Mouse (Mus musculus) T-cell, adult 2 months (primary cell): ENCODE data around the gene Aldh3b2.
A peak's percentile ranks its signal among the peaks of the same experiment; 100 is the strongest.

Source experiments
- DNase-seq: peaks from one replicate; pipeline ENCODE4 v3.0.0; 2022; ENCODE audit warnings: low spot score

Gene Aldh3b2

DNA sequence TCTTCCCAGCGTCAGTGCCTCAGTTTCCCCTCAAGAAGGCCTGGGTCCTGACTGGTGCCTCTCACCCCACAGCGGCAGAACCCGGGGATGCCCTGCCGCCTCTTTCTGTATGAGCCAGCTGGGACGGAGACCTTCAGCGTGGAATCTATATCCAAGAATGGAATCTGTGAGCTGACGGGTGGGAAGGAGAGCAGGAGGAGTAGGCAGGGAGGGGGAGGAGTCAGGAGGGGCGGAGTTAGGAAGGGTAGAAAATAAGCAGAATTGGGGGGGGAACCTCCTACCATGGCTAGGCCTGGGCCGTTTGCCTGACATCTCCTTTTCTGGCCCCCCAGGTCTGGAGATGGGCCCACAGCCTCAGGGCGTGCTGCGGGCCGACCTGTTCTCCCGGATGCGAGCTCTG lies 15.9 kb downstream of the Aldh3b2 start:
- no peak for DNase-seq

DNA sequence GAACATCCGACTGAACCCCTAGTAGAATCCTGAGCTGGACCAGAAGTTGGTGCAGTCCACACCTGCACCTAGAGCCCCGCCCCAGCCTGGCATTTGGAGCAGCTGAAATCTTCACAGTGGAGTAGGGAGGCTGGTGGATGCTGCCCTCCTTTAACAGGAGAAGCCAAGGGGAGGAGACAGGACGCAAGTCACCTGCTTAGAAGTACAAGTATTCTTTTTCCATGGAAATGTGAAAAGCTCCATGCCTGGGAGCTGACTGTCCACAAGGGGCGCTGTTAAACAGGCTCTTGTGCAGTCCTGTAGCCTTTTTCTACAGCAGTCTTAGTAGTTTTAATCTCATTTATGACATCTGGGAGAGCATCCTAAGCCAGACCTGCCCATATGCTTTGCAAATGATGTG lies 16.6 kb downstream of the Aldh3b2 start:
- no peak for DNase-seq

DNA sequence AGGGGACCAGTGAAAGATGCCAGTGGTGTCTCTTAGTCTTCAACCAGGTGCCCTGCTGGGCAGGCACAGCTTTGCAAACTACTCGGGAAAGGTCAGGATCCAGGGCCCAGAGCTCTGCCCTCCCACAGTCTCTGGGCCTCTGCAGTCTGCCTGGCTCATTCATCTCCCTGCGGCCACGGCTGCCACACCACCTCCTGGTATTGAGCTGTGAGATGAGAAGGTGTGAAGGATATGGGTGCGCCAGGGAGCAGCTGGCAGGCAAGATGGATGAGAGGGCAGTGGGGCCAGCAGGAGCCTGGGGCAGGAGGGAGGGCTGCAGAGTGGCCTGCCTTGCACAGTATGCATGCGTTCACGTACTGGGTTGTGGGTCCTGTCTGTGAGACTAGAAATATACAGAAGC lies 18.7 kb downstream of the Aldh3b2 start:
- no peak for DNase-seq

DNA sequence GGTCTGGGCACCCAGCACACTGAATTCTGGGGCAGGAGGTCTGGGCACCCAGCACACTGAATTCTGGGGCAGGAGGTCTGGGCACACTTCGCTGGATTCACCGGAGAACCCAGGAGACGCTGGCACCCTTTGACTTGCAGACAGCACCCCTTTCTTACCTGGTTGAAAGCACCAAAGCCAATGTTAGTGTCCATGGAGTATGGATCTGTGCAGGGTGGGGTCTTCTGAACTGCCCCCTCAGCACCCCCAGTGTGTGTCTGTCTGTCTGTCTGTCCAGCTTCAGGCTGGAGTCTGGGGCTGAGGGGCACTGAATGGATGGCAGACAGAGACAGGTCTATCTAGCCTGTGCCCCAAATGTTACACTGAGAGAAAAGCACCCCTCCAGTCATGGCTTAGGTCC lies 19.4 kb downstream of the Aldh3b2 start:
- no peak for DNase-seq

DNA sequence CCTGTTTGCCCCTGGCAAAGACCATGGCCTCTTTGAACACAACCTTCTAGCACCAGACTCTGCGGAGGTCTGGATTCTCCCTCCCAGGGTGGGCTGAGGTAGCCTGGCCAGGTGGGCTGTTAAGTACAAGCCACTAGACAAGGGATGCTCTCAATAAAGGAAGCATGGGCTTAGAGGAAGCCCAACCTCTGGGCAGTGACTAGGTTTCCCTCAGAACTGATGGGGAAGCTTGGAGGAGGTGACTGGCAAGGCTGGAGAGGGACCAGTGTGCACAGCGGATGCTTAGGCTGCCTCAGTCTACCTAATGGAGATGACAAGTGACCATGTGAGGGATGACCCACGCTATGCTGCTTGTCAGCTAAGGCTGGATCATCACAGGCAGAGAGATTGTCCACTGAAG lies 19.8 kb downstream of the Aldh3b2 start:
- DNase-seq: no peak

DNA sequence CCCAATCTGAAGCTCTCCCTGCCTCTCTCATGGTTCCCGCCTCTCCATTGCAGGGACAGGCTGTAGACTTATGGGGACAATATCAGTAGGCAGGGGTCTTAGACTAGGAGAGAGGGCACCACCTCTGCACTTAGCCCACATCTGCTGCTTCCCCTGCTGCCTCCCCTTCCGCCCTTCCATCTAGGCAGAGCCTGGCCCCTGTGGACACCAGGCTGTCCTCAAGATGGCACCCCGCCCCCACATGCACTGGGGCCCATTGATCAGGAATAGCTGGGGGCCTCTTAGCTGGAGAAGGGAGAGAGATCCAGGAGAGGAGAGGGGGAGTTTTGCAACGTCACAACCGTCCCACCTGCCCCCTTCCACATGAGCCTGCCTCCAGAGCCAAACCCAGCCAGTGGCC lies 20.3 kb downstream of the Aldh3b2 start, which contains the start of gene Tbx10:
Gene Tbx10, plus strand, starts transcription at position 337 of the 400 bp plus-strand sequence.
- no peak for DNase-seq

DNA sequence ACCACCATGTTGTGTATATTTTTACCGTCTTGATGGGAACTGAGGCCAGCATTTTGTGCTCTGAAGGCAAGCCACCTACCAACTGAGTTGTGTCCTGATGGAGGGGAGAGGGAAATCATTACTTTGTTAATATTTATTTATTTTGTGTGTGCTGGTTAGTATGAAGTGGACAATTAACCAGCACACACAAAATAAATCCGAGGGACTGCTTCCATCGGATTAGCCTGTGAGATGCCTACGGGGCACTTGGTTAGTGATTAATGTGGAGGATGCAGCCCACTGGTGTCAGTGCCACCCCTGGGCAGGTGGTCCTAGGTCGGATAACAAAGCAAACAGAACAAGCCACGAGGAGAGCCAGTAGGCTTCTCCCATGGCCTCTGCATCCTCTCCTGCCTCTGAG lies 22.8 kb downstream of the Aldh3b2 start:
- no peak for DNase-seq

DNA sequence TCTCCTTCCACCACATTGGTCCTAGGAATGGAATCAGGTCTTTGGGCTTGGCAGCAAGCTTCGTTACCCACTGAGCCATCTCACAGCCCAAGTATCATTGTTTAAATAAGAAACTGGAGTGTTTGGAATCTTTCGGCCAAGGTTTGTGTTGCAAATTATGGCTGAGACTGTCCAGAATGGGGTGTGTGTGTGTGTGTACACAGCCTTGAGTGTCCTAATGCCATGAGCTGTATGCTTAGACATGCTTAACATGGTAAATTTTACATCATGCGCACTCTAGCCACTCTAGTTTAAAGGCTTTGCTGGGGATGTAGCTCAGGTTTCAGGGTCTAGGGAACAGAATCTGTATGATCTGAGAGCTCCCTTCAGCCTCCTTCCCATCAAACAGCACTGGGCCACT lies 23.4 kb downstream of the Aldh3b2 start:
- no peak for DNase-seq

DNA sequence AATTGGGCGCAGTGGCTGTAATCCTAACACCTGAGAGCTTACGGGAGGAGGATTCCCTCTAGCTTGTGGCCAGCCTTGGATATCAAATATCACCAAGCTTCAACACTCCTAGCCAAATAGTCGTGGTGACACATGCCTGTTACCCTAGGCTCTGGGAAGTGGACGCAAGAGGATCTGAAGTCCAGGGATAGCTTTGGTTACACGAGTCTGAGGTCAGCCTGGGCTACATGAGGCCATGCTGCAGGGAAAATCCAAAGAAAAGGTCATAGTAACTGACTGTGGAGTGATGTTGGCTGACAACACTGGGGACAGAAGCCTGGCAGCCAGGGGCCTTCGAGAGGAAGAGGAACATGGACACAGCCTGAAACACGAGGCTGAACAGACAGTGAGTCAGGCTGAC lies 24.0 kb downstream of the Aldh3b2 start:
- no peak for DNase-seq

DNA sequence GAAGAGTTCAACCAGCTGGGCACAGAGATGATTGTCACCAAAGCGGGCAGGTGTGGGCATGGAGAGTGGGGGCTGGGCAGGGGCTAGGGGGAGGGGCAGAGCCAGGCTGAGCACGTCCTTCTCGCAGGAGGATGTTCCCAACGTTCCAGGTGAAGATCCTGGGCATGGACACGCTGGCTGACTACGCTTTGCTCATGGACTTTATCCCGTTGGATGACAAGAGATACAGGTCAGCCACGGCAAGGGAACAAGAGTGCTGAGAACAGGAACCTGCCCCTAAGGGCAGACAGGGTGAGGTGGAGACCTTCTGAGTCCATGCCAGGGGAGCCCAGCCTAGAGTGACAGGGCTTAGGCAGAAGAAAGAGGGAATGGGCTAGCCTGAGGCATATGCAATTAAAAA lies 24.6 kb downstream of the Aldh3b2 start:
- DNase-seq: no peak

DNA sequence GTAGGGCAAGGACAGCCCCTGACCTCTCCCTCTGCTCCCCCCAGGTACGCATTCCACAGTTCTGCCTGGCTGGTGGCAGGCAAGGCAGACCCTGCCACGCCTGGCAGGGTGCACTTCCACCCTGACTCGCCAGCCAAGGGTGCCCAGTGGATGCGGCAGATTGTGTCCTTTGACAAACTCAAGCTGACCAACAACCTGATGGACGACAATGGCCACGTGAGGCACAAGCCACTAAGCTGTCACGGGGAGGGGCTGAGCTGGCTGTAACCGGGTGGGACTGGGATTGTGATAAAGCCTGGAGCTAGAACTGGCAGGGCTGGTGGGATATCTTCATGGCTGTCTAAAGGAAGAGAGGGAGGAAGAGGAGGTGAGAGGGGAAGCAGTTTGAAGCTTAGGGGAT lies 25.1 kb downstream of the Aldh3b2 start:
- DNase-seq: no peak

DNA sequence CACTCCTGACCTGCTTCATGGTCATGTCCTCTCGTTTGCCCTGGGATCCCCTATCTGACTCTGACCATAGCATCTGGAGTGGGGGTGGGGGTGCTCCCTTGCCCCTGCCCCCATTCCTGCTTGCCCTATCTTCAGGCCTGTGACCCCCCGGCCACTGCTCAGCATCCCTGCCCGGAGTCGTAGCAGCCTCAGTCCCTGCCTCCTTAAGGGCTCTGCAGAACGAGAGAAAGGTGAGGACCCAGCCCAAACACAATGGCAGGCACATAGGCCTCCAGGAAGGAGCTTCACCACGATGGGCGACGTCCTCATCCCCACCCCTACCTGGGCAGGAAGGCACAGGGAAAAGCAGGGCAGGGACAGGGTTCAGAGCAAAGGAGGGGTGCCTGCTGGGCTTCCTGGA lies 26.2 kb downstream of the Aldh3b2 start:
- no peak for DNase-seq

DNA sequence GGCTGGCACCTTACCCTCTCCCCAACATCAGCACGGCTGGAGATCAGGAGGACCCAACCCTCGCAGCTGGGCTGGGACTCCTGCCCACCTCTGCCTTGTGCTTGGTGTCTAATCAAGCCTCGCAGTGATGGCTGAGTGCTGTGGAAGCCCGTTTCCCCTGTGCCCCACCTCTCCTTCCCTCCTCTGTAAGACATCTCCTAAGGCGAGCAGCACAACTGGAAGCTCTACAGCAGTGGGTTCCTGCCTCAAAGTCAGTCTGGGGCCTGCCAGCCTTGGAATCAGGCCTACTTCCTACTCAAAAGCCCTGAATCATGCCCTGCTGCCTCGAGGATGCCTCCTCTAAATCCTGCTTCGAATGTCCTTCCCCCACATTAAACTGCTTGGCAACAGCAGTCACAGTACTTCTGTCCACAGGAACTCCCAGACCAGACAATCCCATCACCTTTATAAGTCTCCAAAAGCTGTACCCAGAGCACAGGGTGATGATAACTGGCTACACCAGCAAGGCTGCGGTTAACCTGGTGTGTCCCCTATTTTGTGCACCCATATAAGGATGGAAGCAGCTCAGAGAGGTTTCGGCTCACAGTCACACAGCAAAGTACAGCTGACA lies 27.1 kb downstream of the Aldh3b2 start:
- DNase-seq: no peak

DNA sequence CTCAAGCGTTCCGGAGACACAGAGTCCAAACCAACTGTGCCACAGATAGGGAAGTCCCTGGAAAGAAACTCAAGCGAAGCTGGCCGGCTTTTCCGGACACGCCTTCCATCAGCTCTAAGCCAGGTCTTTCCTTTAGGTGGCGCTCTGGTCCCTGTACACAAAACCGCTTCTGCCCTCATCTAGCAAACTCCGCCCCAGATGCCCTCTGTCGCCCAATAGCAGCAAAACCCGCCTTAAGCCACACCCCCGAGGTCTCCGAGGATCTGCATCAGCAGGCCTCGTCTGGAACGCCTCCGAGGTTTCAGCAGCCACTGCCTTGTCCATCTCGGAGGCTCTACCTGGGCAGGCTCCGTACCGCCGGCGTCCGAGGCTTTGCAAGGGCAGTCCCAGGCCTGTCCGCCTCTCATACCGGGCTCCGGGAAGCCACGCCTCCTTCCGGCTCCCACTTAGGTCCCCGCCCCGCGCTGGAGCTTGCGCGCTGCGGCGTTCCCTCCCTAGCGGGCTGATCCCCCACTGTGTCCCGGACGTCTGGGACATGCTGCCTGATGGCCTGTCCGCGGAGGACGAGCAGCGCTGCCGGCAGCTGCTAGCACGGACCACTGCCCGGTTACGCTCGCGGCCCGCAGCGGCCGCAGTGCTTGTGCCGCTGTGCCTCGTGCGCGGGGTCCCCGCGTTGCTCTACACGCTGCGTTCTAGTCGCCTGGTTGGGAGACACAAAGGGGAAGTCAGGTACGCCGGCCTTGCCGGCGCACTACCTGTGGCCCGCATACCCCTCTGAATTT lies 28.2 kb downstream of the Aldh3b2 start, which contains the start of the genes Nudt8 and Gm49405:
Gene Nudt8, plus strand, starts transcription at position 462 of the 782 bp plus-strand sequence.
Gene Gm49405, plus strand, starts transcription at position 508 of the 782 bp plus-strand sequence.
- DNase-seq: peak; percentile 95

DNA sequence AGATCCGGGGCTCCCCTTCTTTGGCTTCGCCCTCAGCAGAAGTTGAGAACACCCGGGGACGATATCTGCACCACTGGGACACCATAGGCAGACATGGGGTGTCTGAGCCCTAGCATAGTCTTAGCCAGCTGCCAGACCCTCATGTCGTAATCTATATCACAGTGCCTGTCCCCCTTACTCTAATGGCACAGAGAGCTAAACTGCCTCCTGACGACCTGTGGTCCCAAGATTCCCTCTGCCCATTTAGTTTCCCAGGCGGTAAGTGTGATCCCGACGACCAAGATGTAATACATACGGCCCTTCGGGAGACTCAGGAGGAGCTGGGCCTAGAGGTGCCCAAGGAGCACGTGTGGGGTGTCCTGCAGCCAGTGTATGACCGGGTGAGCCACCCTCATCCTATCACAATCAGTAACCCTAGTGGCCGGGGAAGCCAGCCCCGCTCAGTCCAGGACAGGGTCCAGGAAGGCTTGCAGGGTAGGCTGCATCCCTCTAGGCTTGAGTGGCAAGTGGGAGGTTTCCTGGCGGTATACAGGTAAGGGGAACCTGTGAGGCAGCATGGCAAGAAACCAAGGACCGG lies 28.9 kb downstream of the Aldh3b2 start:
- no peak for DNase-seq

DNA sequence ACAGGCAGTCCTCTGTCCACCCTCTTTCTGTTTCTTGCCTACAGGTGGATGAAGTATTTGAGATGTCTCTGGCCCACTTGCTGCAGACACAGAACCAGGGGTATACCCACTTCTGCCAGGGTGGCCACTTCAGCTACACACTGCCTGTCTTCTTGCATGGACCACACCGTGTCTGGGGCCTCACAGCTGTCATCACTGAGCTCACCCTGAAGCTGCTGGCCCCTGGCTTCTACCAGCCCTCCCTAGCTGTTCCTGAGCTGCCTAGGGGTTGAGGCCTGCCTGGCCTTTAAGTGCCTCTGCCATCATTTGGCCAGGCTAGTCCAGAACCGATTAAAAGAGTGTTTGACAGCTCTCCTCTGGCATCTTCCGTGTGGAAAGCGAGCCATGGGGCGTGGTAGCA lies 29.6 kb downstream of the Aldh3b2 start:
- DNase-seq: no peak

DNA sequence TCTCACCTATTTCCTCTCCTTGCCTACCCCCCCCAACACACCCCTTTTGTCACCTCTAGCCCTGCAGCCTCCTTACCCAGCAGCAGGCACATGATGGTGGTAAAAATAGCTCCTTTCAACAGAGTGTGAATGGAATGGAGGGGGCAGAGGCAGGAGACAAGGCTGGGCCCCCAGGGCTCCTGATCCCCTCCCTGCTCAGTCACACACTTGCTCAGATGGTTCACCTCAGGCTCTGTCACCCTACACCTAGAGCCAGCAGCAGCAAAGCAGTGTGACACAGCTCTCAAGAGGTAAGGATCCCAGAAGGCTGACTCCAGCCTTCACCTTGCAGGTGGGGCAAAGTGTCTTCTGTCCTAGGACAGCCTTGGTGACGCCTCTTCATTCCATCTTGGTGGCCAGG lies 31.0 kb downstream of the Aldh3b2 start, which contains the start of gene Doc2g:
Gene Doc2g, plus strand, starts transcription at position 202 of the 400 bp plus-strand sequence.
- DNase-seq: no peak

DNA sequence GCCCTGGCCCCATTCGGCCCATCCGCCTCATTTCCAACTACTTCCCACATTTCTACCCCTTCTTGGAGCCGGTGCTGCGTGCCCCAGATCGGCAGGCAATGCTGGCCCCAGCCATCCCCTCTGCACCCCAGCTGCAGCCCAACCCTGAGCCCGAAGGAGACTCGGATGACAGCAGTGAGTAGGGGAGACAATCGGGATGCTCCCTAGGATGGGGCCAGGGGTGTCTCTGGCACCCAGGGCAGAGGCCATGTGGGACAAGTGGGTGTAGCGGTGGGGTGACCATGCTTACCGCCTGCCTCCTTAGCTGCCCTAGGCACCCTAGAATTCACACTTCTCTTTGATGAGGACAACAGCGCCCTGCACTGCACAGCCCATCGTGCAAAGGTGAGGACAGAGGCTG lies 31.5 kb downstream of the Aldh3b2 start:
- DNase-seq: no peak

DNA sequence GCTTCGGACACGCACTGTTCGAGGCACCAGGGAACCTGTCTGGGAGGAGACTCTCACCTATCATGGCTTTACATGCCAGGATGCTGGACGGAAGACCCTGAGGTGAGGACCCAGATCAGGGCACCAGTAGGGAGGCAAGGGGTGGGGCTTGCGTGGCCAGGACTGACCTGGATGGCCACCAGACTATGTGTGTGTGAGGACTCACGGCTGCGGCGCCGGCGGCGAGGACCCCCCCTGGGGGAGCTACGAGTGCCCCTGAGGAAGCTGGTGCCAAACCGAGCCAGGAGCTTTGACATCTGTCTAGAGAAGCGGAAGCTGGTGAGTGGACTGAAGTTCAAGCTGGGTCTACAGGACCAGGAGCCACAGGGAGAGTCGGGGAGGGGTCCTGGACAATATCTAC lies 32.2 kb downstream of the Aldh3b2 start:
- DNase-seq: no peak

DNA sequence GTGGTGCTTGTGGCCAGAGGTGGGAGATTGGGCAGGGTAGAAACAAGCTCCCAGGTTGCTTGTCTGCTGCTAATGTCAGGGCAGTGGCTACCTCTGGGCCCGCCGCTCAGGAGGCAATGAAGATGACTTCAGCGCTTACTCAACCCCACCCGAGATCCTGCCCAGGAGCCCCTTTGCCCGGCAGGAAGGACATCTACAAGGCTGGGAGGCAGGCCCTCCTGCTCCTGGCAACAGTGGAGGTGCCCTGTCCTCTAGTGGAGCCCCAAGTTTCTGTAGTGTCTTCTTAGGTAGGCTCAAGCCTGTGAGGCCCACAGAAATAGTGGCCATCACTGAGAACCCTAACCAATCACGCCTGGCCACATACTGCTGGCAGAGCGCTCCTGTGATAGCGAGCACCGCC lies 33.0 kb downstream of the Aldh3b2 start:
- no peak for DNase-seq

DNA sequence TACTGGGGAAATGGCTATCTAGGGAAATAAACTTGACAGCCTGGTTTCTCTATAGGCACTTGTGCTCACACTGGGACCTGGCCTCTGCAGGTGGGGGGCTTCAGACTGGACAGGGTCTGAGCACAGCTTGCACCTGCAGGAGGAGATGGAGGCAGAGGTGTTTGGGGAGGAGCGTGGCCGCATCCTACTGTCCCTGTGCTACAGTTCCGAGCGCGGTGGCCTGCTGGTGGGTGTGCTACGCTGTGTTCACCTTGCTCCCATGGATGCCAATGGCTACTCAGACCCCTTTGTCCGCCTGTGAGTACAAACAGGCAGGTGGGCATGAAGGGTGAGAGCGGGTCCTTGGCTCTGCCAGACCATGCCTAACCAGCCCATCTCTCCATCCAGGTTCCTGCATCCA lies 33.8 kb downstream of the Aldh3b2 start:
- DNase-seq: no peak

DNA sequence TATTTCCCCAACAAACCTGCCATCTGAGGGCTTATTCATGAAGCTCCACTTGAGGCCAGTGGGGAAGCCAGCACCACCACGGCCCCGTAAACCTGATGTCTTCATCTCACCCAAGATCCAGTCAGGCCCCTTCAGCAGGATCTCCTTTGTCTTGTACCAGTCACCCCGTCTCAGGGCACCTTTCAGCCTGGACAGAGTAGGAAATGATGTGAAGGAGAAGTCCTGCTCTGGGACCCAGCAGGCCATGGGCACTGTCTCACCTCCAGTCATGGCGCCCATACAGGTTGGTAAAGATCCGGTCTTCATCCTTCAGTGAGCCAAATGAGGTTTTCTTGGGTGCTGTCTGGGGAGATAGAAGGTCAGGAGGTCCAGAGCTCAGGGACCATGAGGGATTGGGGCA lies 39.0 kb downstream of the Aldh3b2 start:
- DNase-seq: no peak

DNA sequence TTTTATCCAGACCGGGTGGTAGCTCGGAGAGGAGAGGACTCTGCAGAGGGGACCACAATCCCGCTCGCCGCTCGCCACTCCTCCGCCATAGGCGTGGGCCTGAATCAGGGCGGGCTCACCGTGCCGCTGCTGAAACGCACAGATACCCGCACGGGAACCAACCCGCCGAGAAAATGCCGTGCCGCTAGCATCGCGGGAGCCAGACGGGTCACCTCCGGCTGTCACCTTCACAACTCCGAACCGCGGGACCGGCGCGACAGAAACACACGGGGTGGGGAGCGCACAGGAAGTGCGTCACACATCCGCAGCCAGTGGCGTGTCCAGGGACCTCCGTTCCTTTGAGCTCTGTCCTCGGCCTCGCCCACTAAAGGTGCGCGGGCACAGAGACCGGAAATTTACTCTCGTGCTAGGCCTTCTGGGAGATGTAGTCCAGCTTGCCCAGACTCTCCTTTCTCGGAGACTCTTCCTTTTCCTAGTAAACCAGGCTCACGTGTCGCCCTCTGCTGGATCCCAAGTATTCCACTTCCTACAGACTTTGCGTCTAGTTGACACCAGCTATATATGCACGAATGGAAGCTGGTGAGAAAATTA lies 40.4 kb downstream of the Aldh3b2 start, which contains the start of gene Ndufv1:
Gene Ndufv1, minus strand, starts transcription at position 375 of the 591 bp plus-strand sequence.
- peak; percentile 98 for DNase-seq
